Mouse (Mus musculus): ENCODE results near the gene Zfp12. TPM values are rescaled to one million over a fixed set of nuclear protein-coding genes. Genes with fewer than 3 reads are reported as not detected.
"Not testable (repeated sequence)": the region's sequence is repeated elsewhere in the genome, so short reads cannot be mapped to it uniquely, and the experiment has no call there.

Zfp12 gene
- 10 to 100 TPM; 32.1 to 34.7 TPM for total RNA-seq (2021)
- long read RNA-seq, experiment 1, full-length matches to known transcripts, result 29 of 37 reads
- long read RNA-seq, experiment 1, partial matches to known transcripts, result 2 of 37 reads
- long read RNA-seq, experiment 1, other reads (novel, unspliced or antisense), result 6 of 37 reads
- long read RNA-seq, experiment 2, full-length matches to known transcripts, result 15 of 20 reads
- long read RNA-seq, experiment 2, partial matches to known transcripts, result 4 of 20 reads
- long read RNA-seq, experiment 2, other reads (novel, unspliced or antisense), result 1 of 20 reads

GRCm38 (mm10) chr5:143235028-143235693, at the start of gene Zfp12:
Zfp12 (plus strand) TSS chr5:143235163.
- peak; percentile 91 to 98 for DNase-seq (ENCODE audit: low spot score in 2 of 2)

- not testable (repeated sequence) for DNase-seq (ENCODE audit: low spot score in 2 of 2)
These were observed 46.9 kb upstream of the Zfp12 start for GRCm38 (mm10) chr5:143188014-143188413.

GRCm38 (mm10) chr5:143192806-143193205, 42.2 kb upstream of the Zfp12 start:
- no peak for DNase-seq (ENCODE audit: low spot score in 2 of 2)

- not testable (repeated sequence) for DNase-seq (ENCODE audit: low spot score in 2 of 2)
These were observed 40.2 kb upstream of the Zfp12 start for GRCm38 (mm10) chr5:143194747-143195146.

- DNase-seq (ENCODE audit: low spot score in 2 of 2), result no peak
These were observed 39.8 kb upstream of the Zfp12 start for GRCm38 (mm10) chr5:143195166-143195565.

GRCm38 (mm10) chr5:143196506-143196905, 38.5 kb upstream of the Zfp12 start:
- no peak for DNase-seq (ENCODE audit: low spot score in 2 of 2)

GRCm38 (mm10) chr5:143205015-143205414, 29.9 kb upstream of the Zfp12 start:
- DNase-seq (ENCODE audit: low spot score in 2 of 2), result no peak

GRCm38 (mm10) chr5:143213832-143214231, 21.1 kb upstream of the Zfp12 start:
- DNase-seq (ENCODE audit: low spot score in 2 of 2), result no peak

- no peak for DNase-seq (ENCODE audit: low spot score in 2 of 2)
These were observed 14.0 kb upstream of the Zfp12 start for GRCm38 (mm10) chr5:143220996-143221395.

- no peak for DNase-seq (ENCODE audit: low spot score in 2 of 2)
These were observed 12.7 kb upstream of the Zfp12 start for GRCm38 (mm10) chr5:143222287-143222686.

GRCm38 (mm10) chr5:143226790-143227189, 8.2 kb upstream of the Zfp12 start, which contains the start of gene Spdye4a:
Spdye4a (minus strand) TSS chr5:143226890.
- no peak for DNase-seq (ENCODE audit: low spot score in 2 of 2)

GRCm38 (mm10) chr5:143236036-143236435, 1.1 kb downstream of the Zfp12 start:
- DNase-seq (ENCODE audit: low spot score in 2 of 2), result no peak

- DNase-seq (ENCODE audit: low spot score in 2 of 2), result no peak
These were observed 10.0 kb downstream of the Zfp12 start for GRCm38 (mm10) chr5:143244926-143245325.

- DNase-seq (ENCODE audit: low spot score in 2 of 2), result no peak
These were observed 17.1 kb downstream of the Zfp12 start for GRCm38 (mm10) chr5:143252039-143252438.

GRCm38 (mm10) chr5:143252791-143253185, 17.8 kb downstream of the Zfp12 start:
- no peak for DNase-seq (ENCODE audit: low spot score in 2 of 2)

GRCm38 (mm10) chr5:143253186-143253880, 18.4 kb downstream of the Zfp12 start:
- DNase-seq (ENCODE audit: low spot score in 2 of 2), result no peak

- peak; percentile 36 to 61 for DNase-seq (ENCODE audit: low spot score in 2 of 2)
These were observed 19.0 kb downstream of the Zfp12 start for GRCm38 (mm10) chr5:143253881-143254486.

GRCm38 (mm10) chr5:143254487-143255130, 19.6 kb downstream of the Zfp12 start:
- no peak for DNase-seq (ENCODE audit: low spot score in 2 of 2)

- DNase-seq (ENCODE audit: low spot score in 2 of 2), result no peak
These were observed 20.2 kb downstream of the Zfp12 start for GRCm38 (mm10) chr5:143255131-143255519.

- DNase-seq (ENCODE audit: low spot score in 2 of 2), result no peak
These were observed 20.8 kb downstream of the Zfp12 start for GRCm38 (mm10) chr5:143255802-143256201.

- DNase-seq (ENCODE audit: low spot score in 2 of 2), result peak in 1 of 2 experiments; percentile 27
These were observed 26.7 kb downstream of the Zfp12 start for GRCm38 (mm10) chr5:143261636-143262035.

Data from left cerebral cortex, adult 18-20 months (tissue).